Mouse (Mus musculus) CH12.LX (cell line): ENCODE measurements around the gene Gm3404.

ENCODE experiments used
- EP300 ChIP-seq: IDR thresholded peaks from 2 replicates; pipeline ENCODE4 v1.6.1; 2011; ENCODE audit warnings: low read length, improper control_type of control experiment
- KAT2A ChIP-seq: IDR thresholded peaks from 2 replicates; pipeline ENCODE4 v1.6.1; 2012; ENCODE audit warnings: low read length, improper control_type of control experiment, inconsistent platforms; ENCODE audit not compliant: insufficient replicate concordance
- MAFK ChIP-seq: IDR thresholded peaks from 2 replicates; pipeline ENCODE4 v1.6.1; 2011; ENCODE audit warnings: low read length, improper control_type of control experiment; ENCODE audit not compliant: insufficient replicate concordance
- ZMIZ1 ChIP-seq: IDR thresholded peaks from 2 replicates; pipeline ENCODE4 v1.6.1; 2012; ENCODE audit warnings: low read depth, mild to moderate bottlenecking, inconsistent platforms, low read length, improper control_type of control experiment

DNA sequence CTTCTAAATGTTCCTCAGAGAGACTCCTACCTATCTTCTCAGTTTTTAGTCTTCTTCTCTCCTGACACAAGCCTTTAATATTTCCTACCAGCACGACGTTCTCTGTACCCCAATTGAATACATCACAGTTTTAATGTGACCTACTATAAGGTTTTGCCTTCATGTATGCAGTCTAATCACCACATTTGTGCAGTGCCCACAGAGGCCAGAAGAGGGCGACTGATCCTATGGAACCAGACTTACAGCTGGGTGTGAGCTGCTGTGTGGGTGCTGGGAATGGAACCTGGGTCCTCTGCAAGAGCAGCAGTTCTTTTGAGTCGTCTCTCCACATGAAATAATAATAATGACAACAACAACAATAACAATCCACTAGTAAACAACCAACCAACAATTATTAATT is 41.5 kb downstream of the Gm3404 start:
- TF ChIP-seq ZMIZ1 (no peak), MAFK (no peak), EP300 (no peak), KAT2A (no peak)
